8 mouse cellular contexts compared by ENCODE assay signal in genomic region chr15:81744992-81745600, GRCm38 (mm10). TPM values are rescaled to one million over a fixed set of nuclear protein-coding genes. Genes with fewer than 3 reads are reported as not detected.
DNase-seq lines count a peak whose midpoint lies in the region; ATAC-seq lines count a peak whose summit lies in the region.

Gene Zc3h7b, plus strand, starts transcription at chr15:81745057.
Gene Rangap1, minus strand, starts transcription at chr15:81745530.

- peak; percentile 61 for DNase-seq in adrenal gland, adult 8-10 months
- DNase-seq in embryo, embryonic 11 days = peak; percentile 91
- DNase-seq in gastrocnemius, postnatal 25 days = peak; percentile 78
- peak; percentile 55 to 77 for DNase-seq in left cerebral cortex, postnatal 14 days (ENCODE audit: low spot score in 2 of 2)
- DNase-seq in right cerebral cortex, postnatal 25 days = peak; percentile 74
- peak; percentile 82 for DNase-seq in yolk sac, embryonic 10.5 days (ENCODE audit: low spot score)

- peak; percentile 47 for ATAC-seq in inflammation-experienced regulatory T-cells, adult 6 months
- peak; percentile 70 for ATAC-seq in megakaryocyte progenitor cell, adult 5-6 weeks (replicated peaks; ENCODE audit: poor library complexity)

- intact Hi-C loops in left cerebral cortex, postnatal 14 days (cut with DNase I) = loop anchor here (5.0 kb wide), 1 partner anchor 57 kb away; the partner anchor contains the start of gene Tef

RNA-seq across cellular contexts. Expression of gene Zc3h7b, which starts in this region (rescaled TPM):
- total RNA-seq in adrenal gland, adult 8-10 months (2022) = 100 to 1,000 TPM in 2 of 4 experiments, 10 to 100 TPM in 2; 66.3 to 109 (median 89.1) TPM
- total RNA-seq in gastrocnemius, postnatal 25 days (2021) = 10 to 100 TPM; 29.1 to 29.5 TPM
- 1 to 10 TPM; 4.3 to 8.1 (median 5.7) TPM for polyA plus RNA-seq in inflammation-experienced regulatory T-cells, adult 6 months (2017; shearing (Covaris generic))
- total RNA-seq in left cerebral cortex, postnatal 14 days (2021) = 100 to 1,000 TPM; 188 to 197 TPM
- 19.3 and 20.5 TPM in 2 replicates for total RNA-seq in megakaryocyte progenitor cell, adult 5-6 weeks (2015)
- 16.0 and 17.8 TPM in 2 replicates for total RNA-seq in megakaryocyte progenitor cell, adult 5-6 weeks (2017)

RNA-seq across cellular contexts. Expression of gene Rangap1, which starts in this region (rescaled TPM):
- 10 to 100 TPM; 53.4 to 70.2 (median 60.6) TPM for total RNA-seq in adrenal gland, adult 8-10 months (2022)
- total RNA-seq in gastrocnemius, postnatal 25 days (2021) = 10 to 100 TPM; 18.7 to 23.1 TPM
- 10 to 100 TPM; 43.0 to 72.2 (median 45.8) TPM for polyA plus RNA-seq in inflammation-experienced regulatory T-cells, adult 6 months (2017; shearing (Covaris generic))
- total RNA-seq in left cerebral cortex, postnatal 14 days (2021) = 100 to 1,000 TPM; 199 to 206 TPM
- 44.1 and 46.9 TPM in 2 replicates for total RNA-seq in megakaryocyte progenitor cell, adult 5-6 weeks (2015)
- 106 and 129 TPM in 2 replicates for total RNA-seq in megakaryocyte progenitor cell, adult 5-6 weeks (2017)

Comparison
In these comparisons a context has a peak if more than half of its experiments do, and no peak if none do; other contexts are left out.
1. Peak in every context shown above with its lines: DNase-seq and ATAC-seq.